Mouse (Mus musculus): ENCODE data around the gene Nhsl1.

- no peak for TF ChIP-seq CTCF (IDR thresholded peaks at IDR 0.05; ENCODE audit: low read depth)
- no peak for TF ChIP-seq EP300 (IDR thresholded peaks at IDR 0.05; ENCODE audit: low read depth)
Observed at GRCm38 (mm10) chr10:18455301-18455920, 136.6 kb downstream of the Nhsl1 start.

Data from liver, embryonic 14.5 days (tissue).